Mouse (Mus musculus) bone marrow macrophage, adult 2 months (primary cell): ENCODE measurements at regions not wholly inside any gene's neighbourhood (a gene's known extent, or its start where the extent isn't known, plus 50 kb on each side); places are given as distances from the start of the nearest gene placed in this dataset.

ENCODE experiments used
- H3K27ac ChIP-seq: 2 replicates; pipeline ENCODE4 v1.5.1; 2012; ENCODE audit warnings: low read depth, low read length; ENCODE audit not compliant: insufficient read depth
- H3K4me1 ChIP-seq: 2 replicates; pipeline ENCODE4 v1.6.1; 2012; ENCODE audit warnings: low read length; ENCODE audit not compliant: control insufficient read depth, insufficient read depth
- H3K4me3 ChIP-seq: 2 replicates; pipeline ENCODE4 v1.5.1; 2012; ENCODE audit warnings: mild to moderate bottlenecking, low read length, moderate library complexity; ENCODE audit not compliant: insufficient read depth
- CTCF ChIP-seq: IDR thresholded peaks from 2 replicates; pipeline ENCODE4 v1.5.1; 2012; ENCODE audit warnings: low read depth, mild to moderate bottlenecking, low read length, moderate library complexity
- POLR2A ChIP-seq: IDR thresholded peaks from 2 replicates; pipeline ENCODE4 v1.6.1; 2012; ENCODE audit warnings: mild to moderate bottlenecking, low read depth, low read length, borderline replicate concordance

GRCm38 (mm10) chr3:15110037-15110748, 221.9 kb downstream of the Gm9733 start:
- no peak overlapping the region for H3K4me3 ChIP-seq
- TF ChIP-seq CTCF (no peak), POLR2A (no peak)
- no peaks in the 10 kb centered on the region for H3K4me1 ChIP-seq
- no peak overlapping the region for H3K27ac ChIP-seq

- TF ChIP-seq POLR2A (no peak), CTCF (no peak)
- Histone ChIP-seq H3K4me3 (no peak overlapping the region), H3K4me1 (no peaks in the 10 kb centered on the region)
Observed at GRCm38 (mm10) chr3:15112177-15112838, 219.8 kb downstream of the Gm9733 start.

GRCm38 (mm10) chr3:15118634-15119356, 213.3 kb downstream of the Gm9733 start:
- no peak for TF ChIP-seq POLR2A
- TF ChIP-seq CTCF = no peak
- Histone ChIP-seq H3K4me3 (no peak overlapping the region), H3K27ac (no peak overlapping the region), H3K4me1 (no peaks in the 10 kb centered on the region)

More at GRCm38 (mm10) chr3:15112177-15112838, 219.8 kb downstream of the Gm9733 start:
- no peak overlapping the region for H3K27ac ChIP-seq

GRCm38 (mm10) chr3:15126736-15127135, 205.4 kb downstream of the Gm9733 start:
- no peak for TF ChIP-seq CTCF
- TF ChIP-seq POLR2A = no peak
- no peaks in the 10 kb centered on the region for H3K4me1 ChIP-seq
- no peak overlapping the region for H3K27ac ChIP-seq
- no peak overlapping the region for H3K4me3 ChIP-seq

GRCm38 (mm10) chr3:15128370-15128769, 203.7 kb downstream of the Gm9733 start:
- no peak overlapping the region for H3K4me3 ChIP-seq
- H3K27ac ChIP-seq = no peak overlapping the region
- TF ChIP-seq CTCF (no peak), POLR2A (no peak)
- H3K4me1 ChIP-seq = no peaks in the 10 kb centered on the region

- TF ChIP-seq CTCF = no peak
- TF ChIP-seq POLR2A = no peak
- Histone ChIP-seq H3K27ac (no peak overlapping the region), H3K4me1 (no peaks in the 10 kb centered on the region), H3K4me3 (no peak overlapping the region)
Observed at GRCm38 (mm10) chr3:15128960-15129359, 203.1 kb downstream of the Gm9733 start.

- no peak overlapping the region for H3K27ac ChIP-seq
- H3K4me3 ChIP-seq = no peak overlapping the region
- TF ChIP-seq CTCF (no peak), POLR2A (no peak)
- no peaks in the 10 kb centered on the region for H3K4me1 ChIP-seq
Observed at GRCm38 (mm10) chr3:15129729-15130369, 202.3 kb downstream of the Gm9733 start.

- TF ChIP-seq CTCF = no peak
- no peak for TF ChIP-seq POLR2A
- no peak overlapping the region for H3K27ac ChIP-seq
- H3K4me1 ChIP-seq = no peaks in the 10 kb centered on the region
- no peak overlapping the region for H3K4me3 ChIP-seq
Observed at GRCm38 (mm10) chr3:15132136-15132535, 200.0 kb downstream of the Gm9733 start.

- no peak for TF ChIP-seq POLR2A
- no peak for TF ChIP-seq CTCF
- no peak overlapping the region for H3K4me3 ChIP-seq
- no peak overlapping the region for H3K27ac ChIP-seq
- no peaks in the 10 kb centered on the region for H3K4me1 ChIP-seq
Observed at GRCm38 (mm10) chr3:15139550-15139949, 192.6 kb downstream of the Gm9733 start.

GRCm38 (mm10) chr3:15153710-15154109, 178.4 kb downstream of the Gm9733 start:
- no peak for TF ChIP-seq CTCF
- no peak for TF ChIP-seq POLR2A

More at GRCm38 (mm10) chr3:15153710-15154109, 178.4 kb downstream of the Gm9733 start:
- H3K4me3 ChIP-seq = no peak overlapping the region
- H3K4me1 ChIP-seq = no peaks in the 10 kb centered on the region
- no peak overlapping the region for H3K27ac ChIP-seq
